Mouse (Mus musculus) erythroblast, embryonic 14.5 days (primary cell): ENCODE data around the gene Nrxn3.

Experiments
- GATA1 ChIP-seq: IDR thresholded peaks from 2 replicates; pipeline ENCODE4 v1.6.1; 2012; ENCODE audit warnings: low read length, inconsistent platforms, mixed read lengths
- TAL1 ChIP-seq: IDR thresholded peaks from 3 replicates; pipeline ENCODE4 v1.6.1; 2012; ENCODE audit warnings: low read length, inconsistent platforms, mixed read lengths

DNA sequence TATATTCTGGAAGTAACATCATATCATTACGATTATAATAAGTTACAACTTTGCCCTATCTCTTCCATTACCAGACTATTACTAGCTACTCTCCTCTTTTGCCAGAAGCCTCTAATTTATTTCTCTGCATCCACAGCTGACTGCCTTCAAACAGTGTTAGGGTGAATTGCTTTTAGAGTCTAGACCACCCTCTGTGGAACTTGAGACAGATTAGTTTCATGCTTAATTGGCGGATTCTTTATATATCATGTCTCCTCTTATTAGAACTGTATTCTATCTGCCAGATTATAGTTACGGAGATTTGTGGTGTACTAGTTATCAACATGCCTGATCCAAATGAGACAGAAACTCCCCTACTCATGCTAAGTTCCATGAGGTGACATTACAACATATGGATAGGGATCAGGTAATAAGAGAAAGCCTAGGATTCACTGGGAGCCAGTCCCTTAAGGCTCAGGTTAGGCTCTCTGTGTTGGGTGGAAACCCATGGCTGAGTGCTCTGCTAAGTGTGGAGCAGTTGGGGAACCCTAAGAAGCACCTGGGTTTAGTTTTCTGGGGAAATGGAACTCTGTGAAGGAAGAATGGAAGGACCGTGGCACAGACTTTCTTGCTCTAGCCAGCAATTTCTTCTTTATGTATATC, 1435.6 kb downstream of the Nrxn3 start:
- TF ChIP-seq GATA1 (no peak), TAL1 (no peak)
